Mouse (Mus musculus) ES-E14 (cell line): ENCODE data around the gene Stt3b.

Experiments used
- CHD2 ChIP-seq: IDR thresholded peaks from 2 replicates; pipeline ENCODE4 v1.6.1; 2014; ENCODE audit warnings: mild to moderate bottlenecking, low read depth, low read length, inconsistent platforms
- HCFC1 ChIP-seq: IDR thresholded peaks from 2 replicates; pipeline ENCODE4 v1.6.1; 2012; ENCODE audit warnings: low read length, inconsistent platforms, borderline replicate concordance; ENCODE audit not compliant: insufficient read depth
- MAFK ChIP-seq: IDR thresholded peaks from 2 replicates; pipeline ENCODE4 v1.6.1; 2014; ENCODE audit warnings: mild to moderate bottlenecking, low read depth, low read length, inconsistent platforms; ENCODE audit not compliant: insufficient read depth
- ZNF384 ChIP-seq: IDR thresholded peaks from 2 replicates; pipeline ENCODE4 v1.6.1; 2012; ENCODE audit warnings: low read depth, low read length, inconsistent platforms

DNA sequence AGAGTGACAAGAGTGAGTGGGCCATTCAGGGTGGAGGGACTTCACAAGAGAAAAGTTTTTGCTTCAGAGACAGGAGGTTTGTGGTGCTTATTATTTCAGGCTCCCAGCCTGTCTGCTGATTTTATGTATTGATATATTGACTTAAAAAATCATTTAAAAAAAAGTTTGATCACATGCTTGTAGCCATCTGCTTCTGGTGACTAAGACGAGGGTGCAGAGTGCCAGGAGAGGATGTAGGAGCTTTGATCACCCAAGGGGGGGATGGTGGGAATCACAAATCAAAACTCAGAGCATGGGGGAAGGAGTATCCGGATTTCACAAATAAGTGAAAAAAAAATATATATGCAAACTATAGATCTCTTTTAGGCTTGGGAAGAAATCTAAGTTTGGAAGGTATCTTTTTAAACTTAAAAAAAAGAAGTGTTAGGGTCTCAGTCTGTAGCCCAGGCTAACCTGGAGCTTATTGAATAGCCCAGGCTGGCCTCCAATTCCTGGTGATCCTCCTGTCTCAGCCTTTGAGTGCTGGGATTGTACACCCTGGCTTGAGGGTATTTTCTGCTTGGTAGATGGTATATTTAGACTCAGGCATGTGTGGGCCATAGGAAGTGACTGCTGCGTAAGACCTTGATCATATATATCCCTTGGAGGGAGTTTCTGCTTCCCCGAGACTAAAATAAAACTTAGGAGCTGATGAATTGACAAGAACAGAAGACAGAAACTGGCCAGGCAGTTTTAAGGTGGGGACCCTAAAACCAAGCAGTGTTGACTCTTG is 39.7 kb upstream of the Stt3b start:
- no peak for TF ChIP-seq HCFC1
- no peak for TF ChIP-seq CHD2
- no peak for TF ChIP-seq MAFK
- TF ChIP-seq ZNF384: no peak
